Mouse (Mus musculus): ENCODE measurements around the gene 4933425L06Rik. TPM values are rescaled to one million over a fixed set of nuclear protein-coding genes. Genes with fewer than 3 reads are reported as not detected.

4933425L06Rik gene
- total RNA-seq, 2 experiments from 2014 or later = not detected

GRCm38 (mm10) chr13:105132776-105133175, 50.9 kb downstream of the 4933425L06Rik start:
- DNase-seq (ENCODE audit: low spot score in 2 of 2) = no peak

DNA sequence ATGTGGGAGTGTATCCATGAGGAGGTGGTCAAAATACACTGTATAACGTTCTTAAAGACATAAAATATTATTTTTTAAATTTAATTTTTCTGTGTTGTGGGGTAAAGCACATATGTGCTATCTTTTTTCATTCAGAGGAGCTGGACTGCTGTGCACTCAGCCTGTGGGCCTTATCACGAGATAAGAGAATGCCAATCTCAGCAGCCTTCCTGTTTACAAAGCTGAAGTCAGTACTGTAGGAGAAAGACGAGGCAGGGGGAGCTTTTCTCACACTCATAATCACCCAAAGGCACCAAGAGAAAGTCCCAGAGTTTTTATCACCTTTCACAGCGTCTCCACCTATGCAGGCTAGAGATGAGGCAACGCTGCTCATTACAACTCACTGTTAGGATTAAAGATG, 52.5 kb downstream of the 4933425L06Rik start:
- DNase-seq (ENCODE audit: low spot score in 2 of 2) = no peak

- no peak for DNase-seq (ENCODE audit: low spot score in 2 of 2)
Observed at GRCm38 (mm10) chr13:105139881-105140280, 58.0 kb downstream of the 4933425L06Rik start.

DNA sequence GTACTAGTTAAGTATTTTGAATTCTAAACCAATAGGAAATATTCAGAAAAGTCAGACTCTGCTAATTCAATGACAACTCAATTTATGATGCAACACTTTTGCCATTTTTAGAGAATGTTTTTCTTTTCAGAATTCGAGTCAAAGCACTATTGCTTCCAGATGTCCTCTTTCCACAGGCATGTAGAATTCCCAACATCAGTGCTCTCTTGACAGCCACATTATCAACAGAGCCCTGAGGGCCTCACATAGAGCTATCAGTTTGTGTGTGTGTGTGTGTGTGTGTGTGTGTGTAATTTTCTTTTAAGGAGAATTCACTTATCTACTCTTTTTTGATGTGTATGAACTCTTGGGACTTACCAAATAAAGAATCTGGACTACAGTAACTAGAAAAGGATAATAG, 64.9 kb downstream of the 4933425L06Rik start:
- no peak for DNase-seq (ENCODE audit: low spot score in 2 of 2)

- DNase-seq (ENCODE audit: low spot score in 2 of 2) = no peak
Observed at GRCm38 (mm10) chr13:105147795-105148418, 66.0 kb downstream of the 4933425L06Rik start.

GRCm38 (mm10) chr13:105150006-105150405, 68.1 kb downstream of the 4933425L06Rik start:
- no peak for DNase-seq (ENCODE audit: low spot score in 2 of 2)

DNA sequence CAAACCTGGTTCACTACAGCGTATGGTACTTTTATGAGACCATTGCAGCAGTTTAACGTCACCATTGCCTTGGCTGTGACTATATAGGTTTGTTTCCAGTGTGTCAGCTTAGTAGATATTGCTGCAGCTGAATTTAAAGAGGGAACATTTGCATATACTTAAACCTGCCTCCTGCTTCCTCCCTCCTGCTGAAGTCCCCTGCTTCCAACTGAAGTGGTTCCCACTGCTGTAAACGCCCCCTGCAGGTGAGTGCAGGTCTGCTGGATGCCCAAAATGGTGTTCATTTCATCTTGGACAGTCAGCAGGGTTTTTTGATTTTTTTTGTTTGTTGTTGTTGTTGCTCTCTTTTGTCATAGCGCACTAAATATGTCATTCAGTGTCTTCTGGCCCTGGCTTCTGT, 72.0 kb downstream of the 4933425L06Rik start:
- DNase-seq (ENCODE audit: low spot score in 2 of 2) = no peak

- DNase-seq (ENCODE audit: low spot score in 2 of 2) = no peak
Observed at GRCm38 (mm10) chr13:105165441-105165840, 83.5 kb downstream of the 4933425L06Rik start.

Other genes with a start within 250 kb of the 4933425L06Rik start
- not detected for gene Shisal2b, start 218.2 kb upstream of the 4933425L06Rik start, total RNA-seq (2021)
- gene Rgs7bp, start 27.2 kb upstream of the 4933425L06Rik start, total RNA-seq (2021) = 1 to 10 TPM; 3.1 to 3.2 TPM
- gene Rnf180, start 212.7 kb downstream of the 4933425L06Rik start, total RNA-seq (2021) = 10 to 100 TPM; 15.7 to 16.4 TPM